Mouse (Mus musculus) embryo, embryonic 10.5 days (tissue): ENCODE results near the gene Fam189b.
"Not testable (repeated sequence)": the region's sequence is repeated elsewhere in the genome, so short reads cannot be mapped to it uniquely, and the experiment has no call there.

Source experiments
- DNase-seq: peaks from one replicate; pipeline ENCODE4 v3.0.0-alpha.2; 2015; ENCODE audit warnings: low spot score

The Fam189b gene

GRCm38 (mm10) chr3:89183058-89183958 is at the start of gene Fam189b:
Fam189b (plus strand) TSS chr3:89183143.
- peak; percentile 91 for DNase-seq

- no peak for DNase-seq
Observed at GRCm38 (mm10) chr3:89133752-89134151, 49.2 kb upstream of the Fam189b start.

GRCm38 (mm10) chr3:89135958-89136357 is 47.0 kb upstream of the Fam189b start, which contains the start of gene Pklr:
Pklr (plus strand) TSS chr3:89136142.
- no peak for DNase-seq

GRCm38 (mm10) chr3:89136365-89136764 is 46.6 kb upstream of the Fam189b start:
- DNase-seq = peak; percentile 22

- no peak for DNase-seq
Observed at GRCm38 (mm10) chr3:89144821-89145220, 38.1 kb upstream of the Fam189b start.

GRCm38 (mm10) chr3:89145566-89145965 is 37.4 kb upstream of the Fam189b start:
- DNase-seq = no peak

- peak; percentile 23 for DNase-seq
Observed at GRCm38 (mm10) chr3:89147101-89147978, 35.6 kb upstream of the Fam189b start.

- DNase-seq = peak; percentile 18
Observed at GRCm38 (mm10) chr3:89147979-89148311, 35.0 kb upstream of the Fam189b start.

GRCm38 (mm10) chr3:89148567-89148966 is 34.4 kb upstream of the Fam189b start:
- no peak for DNase-seq

- no peak for DNase-seq
Observed at GRCm38 (mm10) chr3:89152084-89152835, 30.7 kb upstream of the Fam189b start.

GRCm38 (mm10) chr3:89156951-89157350 is 26.0 kb upstream of the Fam189b start:
- DNase-seq = no peak

GRCm38 (mm10) chr3:89158651-89159050 is 24.3 kb upstream of the Fam189b start:
- DNase-seq = no peak

- DNase-seq = peak; percentile 83
Observed at GRCm38 (mm10) chr3:89159211-89159610, 23.7 kb upstream of the Fam189b start.

GRCm38 (mm10) chr3:89159616-89160344 is 23.2 kb upstream of the Fam189b start, which contains the start of gene Hcn3:
Hcn3 (minus strand) TSS chr3:89160196.
- DNase-seq = peak; percentile 85

- not testable (repeated sequence) for DNase-seq
Observed at GRCm38 (mm10) chr3:89161207-89161606, 21.7 kb upstream of the Fam189b start.

GRCm38 (mm10) chr3:89161786-89162185 is 21.2 kb upstream of the Fam189b start:
- no peak for DNase-seq

- no peak for DNase-seq
Observed at GRCm38 (mm10) chr3:89163123-89163522, 19.8 kb upstream of the Fam189b start.

GRCm38 (mm10) chr3:89163643-89164245 is 19.2 kb upstream of the Fam189b start:
- DNase-seq = no peak

- peak; percentile 96 for DNase-seq
Observed at GRCm38 (mm10) chr3:89164506-89165267, 18.3 kb upstream of the Fam189b start, which contains the start of gene Clk2. Clk2 (plus strand) TSS chr3:89164795.
